Mouse (Mus musculus): ENCODE results near the gene Micu1.

The Micu1 gene

GRCm38 (mm10) chr10:59777246-59777645 lies 75.0 kb downstream of the Micu1 start:
- DNase-seq (ENCODE audit: low spot score), result peak; percentile 22

GRCm38 (mm10) chr10:59778137-59778710 lies 75.9 kb downstream of the Micu1 start:
- DNase-seq (ENCODE audit: low spot score), result peak; percentile 23

- DNase-seq (ENCODE audit: low spot score), result no peak
Observed at GRCm38 (mm10) chr10:59780698-59781097, 78.4 kb downstream of the Micu1 start.

GRCm38 (mm10) chr10:59781205-59781931 lies 79.1 kb downstream of the Micu1 start:
- no peak for DNase-seq (ENCODE audit: low spot score)

- no peak for DNase-seq (ENCODE audit: low spot score)
Observed at GRCm38 (mm10) chr10:59784731-59785685, 82.7 kb downstream of the Micu1 start.

GRCm38 (mm10) chr10:59786289-59786688 lies 84.0 kb downstream of the Micu1 start:
- DNase-seq (ENCODE audit: low spot score), result no peak

- no peak for DNase-seq (ENCODE audit: low spot score)
Observed at GRCm38 (mm10) chr10:59787140-59787800, 85.0 kb downstream of the Micu1 start.

- no peak for DNase-seq (ENCODE audit: low spot score)
Observed at GRCm38 (mm10) chr10:59787870-59788269, 85.6 kb downstream of the Micu1 start.

- DNase-seq (ENCODE audit: low spot score), result no peak
Observed at GRCm38 (mm10) chr10:59790291-59790929, 88.1 kb downstream of the Micu1 start.

- DNase-seq (ENCODE audit: low spot score), result no peak
Observed at GRCm38 (mm10) chr10:59791896-59792295, 89.6 kb downstream of the Micu1 start.

GRCm38 (mm10) chr10:59792575-59793176 lies 90.4 kb downstream of the Micu1 start:
- no peak for DNase-seq (ENCODE audit: low spot score)

GRCm38 (mm10) chr10:59793454-59793853 lies 91.2 kb downstream of the Micu1 start:
- no peak for DNase-seq (ENCODE audit: low spot score)

GRCm38 (mm10) chr10:59795085-59795484 lies 92.8 kb downstream of the Micu1 start:
- no peak for DNase-seq (ENCODE audit: low spot score)

GRCm38 (mm10) chr10:59795902-59796301 lies 93.6 kb downstream of the Micu1 start:
- no peak for DNase-seq (ENCODE audit: low spot score)

- no peak for DNase-seq (ENCODE audit: low spot score)
Observed at GRCm38 (mm10) chr10:59798371-59798770, 96.1 kb downstream of the Micu1 start.

- DNase-seq (ENCODE audit: low spot score), result no peak
Observed at GRCm38 (mm10) chr10:59799303-59800044, 97.2 kb downstream of the Micu1 start.

GRCm38 (mm10) chr10:59800159-59800558 lies 97.9 kb downstream of the Micu1 start:
- no peak for DNase-seq (ENCODE audit: low spot score)

- no peak for DNase-seq (ENCODE audit: low spot score)
Observed at GRCm38 (mm10) chr10:59800826-59801501, 98.7 kb downstream of the Micu1 start.

- no peak for DNase-seq (ENCODE audit: low spot score)
Observed at GRCm38 (mm10) chr10:59808677-59809076, 106.4 kb downstream of the Micu1 start.
